Mouse (Mus musculus) thymus, adult 18-20 months (tissue): ENCODE results near the gene D10Jhu81e.

Source experiments
- DNase-seq, 2 experiments: peaks; one replicate each; pipeline ENCODE4 v3.0.0; 2022; ENCODE audit warnings: mixed read lengths in 2 of 2

Gene D10Jhu81e

GRCm38 (mm10) chr10:78163241-78163640, 6.3 kb downstream of the D10Jhu81e start:
- DNase-seq = no peak

- no peak for DNase-seq
These were observed 6.9 kb downstream of the D10Jhu81e start for GRCm38 (mm10) chr10:78162646-78163045.

- peak in 1 of 2 experiments; percentile 25 for DNase-seq
These were observed 8.5 kb downstream of the D10Jhu81e start for GRCm38 (mm10) chr10:78161096-78161495.

GRCm38 (mm10) chr10:78160369-78161095, 9.1 kb downstream of the D10Jhu81e start:
- DNase-seq = peak; percentile 48 to 69

GRCm38 (mm10) chr10:78159906-78160305, 9.7 kb downstream of the D10Jhu81e start:
- DNase-seq = peak; percentile 58 to 72

- DNase-seq = peak; percentile 53 to 64
These were observed 10.2 kb downstream of the D10Jhu81e start for GRCm38 (mm10) chr10:78159252-78159878.

- DNase-seq = no peak
These were observed 11.5 kb downstream of the D10Jhu81e start for GRCm38 (mm10) chr10:78158041-78158440.

GRCm38 (mm10) chr10:78156926-78157325, 12.7 kb downstream of the D10Jhu81e start:
- no peak for DNase-seq

GRCm38 (mm10) chr10:78148834-78149766, 20.5 kb downstream of the D10Jhu81e start:
- no peak for DNase-seq

- no peak for DNase-seq
These were observed 21.6 kb downstream of the D10Jhu81e start for GRCm38 (mm10) chr10:78147908-78148441.

GRCm38 (mm10) chr10:78143727-78144505, 25.7 kb downstream of the D10Jhu81e start:
- DNase-seq = no peak

- no peak for DNase-seq
These were observed 28.7 kb downstream of the D10Jhu81e start for GRCm38 (mm10) chr10:78140843-78141242.

- DNase-seq = no peak
These were observed 29.4 kb downstream of the D10Jhu81e start for GRCm38 (mm10) chr10:78140251-78140600.

- DNase-seq = no peak
These were observed 29.9 kb downstream of the D10Jhu81e start for GRCm38 (mm10) chr10:78139572-78140250.

- no peak for DNase-seq
These were observed 30.6 kb downstream of the D10Jhu81e start for GRCm38 (mm10) chr10:78138812-78139523.

GRCm38 (mm10) chr10:78137191-78137590, 32.4 kb downstream of the D10Jhu81e start:
- no peak for DNase-seq

GRCm38 (mm10) chr10:78135947-78136346, 33.6 kb downstream of the D10Jhu81e start:
- no peak for DNase-seq

- DNase-seq = no peak
These were observed 34.4 kb downstream of the D10Jhu81e start for GRCm38 (mm10) chr10:78134975-78135798.

GRCm38 (mm10) chr10:78134400-78134799, 35.2 kb downstream of the D10Jhu81e start:
- DNase-seq = no peak

- DNase-seq = no peak
These were observed 39.6 kb downstream of the D10Jhu81e start for GRCm38 (mm10) chr10:78129998-78130397.
